Mouse (Mus musculus) intestine, postnatal 0 days (tissue): ENCODE measurements around the gene Syn3. TPM values are rescaled to one million over a fixed set of nuclear protein-coding genes. Genes with fewer than 3 reads are reported as not detected.
A peak's percentile ranks its signal among the peaks of the same experiment; 100 is the strongest.

Experiments
- ATAC-seq: fragments of 200-750 bp; cut with Nextera tagmentation; 2 replicates; pipeline ENCODE4 v1.8.0; 2017; ENCODE audit warnings: mild to moderate bottlenecking, moderate TSS enrichment, moderate library complexity
- H3K27ac ChIP-seq: fragments of 300-500 bp; sonication (generic); 2 replicates; pipeline ENCODE4 v1.5.1; 2014; ENCODE audit warnings: mild to moderate bottlenecking, low read depth, low read length, moderate library complexity
- H3K27me3 ChIP-seq: fragments of 300-500 bp; sonication (generic); replicated peaks from 2 replicates; pipeline ENCODE4 v1.6.1; 2014; ENCODE audit warnings: low read length, mixed read lengths; ENCODE audit not compliant: control insufficient read depth, insufficient read depth
- H3K36me3 ChIP-seq: fragments of 300-500 bp; sonication (generic); 2 replicates; pipeline ENCODE4 v1.6.1; 2014; ENCODE audit warnings: mild to moderate bottlenecking, moderate library complexity; ENCODE audit not compliant: control insufficient read depth, insufficient read depth
- H3K4me1 ChIP-seq: fragments of 300-500 bp; sonication (generic); replicated peaks from 2 replicates; pipeline ENCODE4 v1.6.1; 2014; ENCODE audit warnings: antibody characterized with exemption, low read length, mixed read lengths; ENCODE audit not compliant: control insufficient read depth, insufficient read depth
- H3K4me2 ChIP-seq: fragments of 300-500 bp; sonication (generic); replicated peaks from 2 replicates; pipeline ENCODE4 v1.6.1; 2014; ENCODE audit warnings: low read depth, mild to moderate bottlenecking, moderate library complexity
- H3K4me3 ChIP-seq: fragments of 300-500 bp; sonication (generic); 2 replicates; pipeline ENCODE4 v1.5.1; 2014; ENCODE audit warnings: low read depth, low read length
- H3K9ac ChIP-seq: fragments of 300-500 bp; sonication (generic); 2 replicates; pipeline ENCODE4 v1.6.1; 2014; ENCODE audit warnings: mild to moderate bottlenecking, low read depth, low read length
- H3K9me3 ChIP-seq: fragments of 300-500 bp; sonication (generic); 2 replicates; pipeline ENCODE4 v1.6.1; 2016; ENCODE audit warnings: mixed run types; ENCODE audit not compliant: control insufficient read depth
- CTCF ChIP-seq: sonication (generic); IDR thresholded peaks from 2 replicates; pipeline ENCODE4 v1.5.1; 2016; ENCODE audit warnings: low read depth, mild to moderate bottlenecking, control low read depth, antibody characterized with exemption, moderate library complexity
- WGBS: fragments of 180-500 bp; shearing (Covaris S2); extraction: QIAGEN DNeasy Blood & Tissue Kit; methylation state at CpG from one replicate; pipeline ENCODE4 v1.1.7; 2014; 5-methylcytosine and 5-hydroxymethylcytosine counted together
- polyA plus RNA-seq: library from polyadenylated mRNA; unstranded; fragments of >200 nt; fragmentation: Nextera tagmentation; extraction: Ambion mirVana; gene quantifications from 2 replicates; pipeline ENCODE4 v1.2.1, GENCODE M21; 2015

The Syn3 gene
- polyA plus RNA-seq, 1 experiment from 2014 or later = 1.1 TPM

GRCm38 (mm10) chr10:86427956-86428355 is 70.7 kb downstream of the Syn3 start:
- Histone ChIP-seq H3K27ac (no peak overlapping the region), H3K4me3 (no peak overlapping the region), H3K27me3 (no peaks in the 10 kb centered on the region), H3K4me2 (no peak overlapping the region), H3K9ac (no peak overlapping the region), H3K4me1 (no peaks in the 10 kb centered on the region), H3K36me3 (no peaks in the 10 kb centered on the region), H3K9me3 (no peaks in the 10 kb centered on the region)
- WGBS = 73% methylated on average over 2 of the region's 2 CpGs
- no peak for ATAC-seq
- no peak for TF ChIP-seq CTCF

DNA sequence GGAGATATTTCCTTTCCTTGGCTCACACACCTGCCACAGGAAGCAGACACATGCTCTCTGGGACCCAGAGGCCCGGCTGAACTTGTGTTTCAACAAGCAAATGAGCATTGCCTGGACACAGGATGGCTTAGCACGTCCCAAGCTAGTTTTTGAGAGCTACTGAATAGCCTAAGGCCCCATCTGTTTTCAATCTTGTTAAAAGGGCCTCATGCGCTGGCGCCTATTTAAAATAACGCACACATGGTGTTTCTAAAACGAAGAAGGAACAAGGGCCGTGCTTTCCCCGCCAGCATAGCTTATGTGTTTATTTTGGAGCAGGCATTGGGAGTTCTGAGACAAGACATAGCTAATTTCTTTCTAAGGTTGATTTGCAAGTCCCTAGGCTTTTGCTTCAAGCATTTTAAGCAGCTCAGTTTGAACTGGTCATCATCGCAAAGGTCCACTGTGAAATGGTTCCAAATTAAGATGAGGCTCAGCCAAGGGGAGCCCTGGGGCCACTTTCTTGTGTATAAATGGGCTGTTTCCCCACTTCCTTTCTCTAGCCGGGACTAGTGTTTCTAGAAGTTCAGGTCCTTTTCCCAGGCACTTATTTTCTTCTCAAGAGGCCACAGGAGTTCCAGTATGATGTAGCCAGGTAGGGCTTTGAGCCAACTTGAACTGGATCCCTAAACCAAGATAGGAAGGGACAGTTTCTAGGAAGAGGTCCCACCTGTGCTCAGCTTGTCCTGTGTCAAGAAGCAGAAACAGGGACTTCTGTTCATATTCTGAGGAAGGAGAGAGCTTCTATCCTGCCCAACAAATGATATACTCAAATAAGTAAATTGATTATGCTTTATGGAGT is 72.8 kb downstream of the Syn3 start:
- H3K4me2 ChIP-seq = no peak overlapping the region
- no peaks in the 10 kb centered on the region for H3K36me3 ChIP-seq
- H3K27me3 ChIP-seq = no peaks in the 10 kb centered on the region
- H3K9me3 ChIP-seq = no peaks in the 10 kb centered on the region
- H3K4me1 ChIP-seq = no peaks in the 10 kb centered on the region
- no peak overlapping the region for H3K4me3 ChIP-seq
- ATAC-seq = no peak
- TF ChIP-seq CTCF = no peak
- WGBS = 43% methylated on average over 10 of the region's 10 CpGs
- H3K27ac ChIP-seq = no peak overlapping the region
- no peak overlapping the region for H3K9ac ChIP-seq

DNA sequence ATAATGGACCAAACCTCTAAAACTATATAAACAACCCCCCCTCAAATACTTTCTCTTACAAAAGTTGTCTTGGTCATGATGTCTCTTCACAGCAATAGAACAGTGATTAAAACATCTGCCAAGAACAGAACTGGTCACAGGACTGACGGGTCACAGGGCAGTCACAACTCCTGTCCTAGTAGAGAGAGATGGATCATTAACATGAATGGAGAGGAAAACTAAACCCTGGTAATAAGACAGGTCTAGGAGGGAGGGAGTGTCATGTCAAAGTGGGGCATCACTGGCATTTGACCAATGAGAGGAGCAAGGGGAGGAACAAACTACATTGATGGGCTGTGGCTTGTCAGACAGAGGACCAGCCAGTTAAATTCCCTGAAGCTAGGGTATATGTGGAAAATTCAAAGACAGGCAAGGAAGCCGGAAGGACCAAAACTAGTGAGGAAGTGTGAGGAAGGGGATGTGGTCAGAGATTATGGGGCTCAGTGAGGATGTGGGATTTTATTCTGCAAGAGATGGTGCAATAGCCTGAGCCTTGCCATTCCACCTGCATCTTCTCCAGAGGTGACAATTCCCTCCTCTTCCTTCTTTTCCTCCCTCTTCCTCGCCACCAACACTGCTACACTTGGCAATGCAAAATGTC is 76.8 kb downstream of the Syn3 start:
- Histone ChIP-seq H3K4me2 (no peak overlapping the region), H3K9ac (no peak overlapping the region), H3K36me3 (no peaks in the 10 kb centered on the region), H3K27me3 (no peaks in the 10 kb centered on the region), H3K4me3 (no peak overlapping the region), H3K9me3 (no peaks in the 10 kb centered on the region), H3K27ac (no peak overlapping the region), H3K4me1 (no peaks in the 10 kb centered on the region)
- ATAC-seq = no peak
- no peak for TF ChIP-seq CTCF
- WGBS = 86% methylated on average over 3 of the region's 3 CpGs

DNA sequence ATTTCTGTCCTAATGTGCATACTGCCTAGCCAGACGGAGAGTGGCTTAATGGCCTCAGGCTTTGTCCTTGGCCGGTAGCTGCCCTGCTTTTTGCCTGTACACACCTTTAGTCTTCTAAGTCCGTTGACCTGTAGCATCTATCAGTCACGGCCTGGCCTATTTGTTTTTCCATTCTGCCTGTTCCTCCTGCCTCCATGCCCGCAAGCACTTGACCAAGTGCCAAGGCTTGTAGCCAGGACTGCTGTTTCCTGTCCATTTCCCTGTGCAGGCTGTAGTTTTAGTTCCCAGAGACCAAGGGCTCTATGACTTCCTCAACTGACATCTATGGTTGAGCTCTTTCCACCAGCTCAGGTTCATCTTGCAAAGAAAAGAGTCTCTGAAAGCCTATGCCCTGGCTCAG is 79.8 kb downstream of the Syn3 start:
- ATAC-seq = no peak
- TF ChIP-seq CTCF = no peak

GRCm38 (mm10) chr10:86418345-86418744 is 80.4 kb downstream of the Syn3 start:
- Histone ChIP-seq H3K27ac (no peak overlapping the region), H3K4me3 (no peak overlapping the region), H3K9ac (no peak overlapping the region), H3K9me3 (no peaks in the 10 kb centered on the region), H3K27me3 (no peaks in the 10 kb centered on the region), H3K36me3 (no peaks in the 10 kb centered on the region), H3K4me2 (no peak overlapping the region), H3K4me1 (no peaks in the 10 kb centered on the region)
- WGBS = 75% methylated on average over 2 of the region's 2 CpGs
- no peak for ATAC-seq
- TF ChIP-seq CTCF = peak; percentile 62

More for the DNA sequence above, 79.8 kb downstream of the Syn3 start:
- H3K4me1 ChIP-seq = no peaks in the 10 kb centered on the region
- H3K27me3 ChIP-seq = no peaks in the 10 kb centered on the region
- no peaks in the 10 kb centered on the region for H3K9me3 ChIP-seq
- H3K36me3 ChIP-seq = no peaks in the 10 kb centered on the region
- H3K4me3 ChIP-seq = no peak overlapping the region
- H3K9ac ChIP-seq = no peak overlapping the region
- H3K27ac ChIP-seq = no peak overlapping the region
- WGBS = 77% methylated on average over 5 of the region's 5 CpGs
- H3K4me2 ChIP-seq = no peak overlapping the region

DNA sequence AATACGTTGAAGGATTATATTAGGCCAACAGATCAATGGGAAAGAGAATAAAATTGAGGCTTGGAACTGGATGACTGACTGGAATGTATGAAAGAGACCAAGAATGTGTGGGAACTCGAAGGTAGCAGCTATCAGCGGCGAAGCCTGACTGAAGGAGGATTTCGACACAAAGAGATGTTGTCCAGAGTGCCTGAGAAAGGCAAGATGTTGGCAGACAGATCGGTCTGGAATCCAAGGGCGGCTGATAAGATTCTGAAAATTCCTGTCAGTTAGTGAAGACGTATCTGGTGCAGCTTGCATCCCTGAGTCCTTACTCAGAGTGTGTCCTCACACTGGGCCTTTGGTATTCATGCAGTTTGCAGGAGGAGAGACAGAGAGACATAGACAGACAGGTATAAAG is 81.9 kb downstream of the Syn3 start:
- no peak overlapping the region for H3K4me3 ChIP-seq
- TF ChIP-seq CTCF = no peak
- no peak overlapping the region for H3K27ac ChIP-seq
- H3K9ac ChIP-seq = no peak overlapping the region
- H3K9me3 ChIP-seq = no peaks in the 10 kb centered on the region
- no peaks in the 10 kb centered on the region for H3K4me1 ChIP-seq
- no peak for ATAC-seq
- no peaks in the 10 kb centered on the region for H3K36me3 ChIP-seq
- no peak overlapping the region for H3K4me2 ChIP-seq
- H3K27me3 ChIP-seq = no peaks in the 10 kb centered on the region
- 73% methylated on average over 8 of the region's 8 CpGs for WGBS
